Mouse (Mus musculus) G1E-ER4 (cell line): ENCODE data around the gene Fam222b. TPM values are rescaled to one million over a fixed set of nuclear protein-coding genes. Genes with fewer than 3 reads are reported as not detected.

ENCODE experiments used
- GATA1 ChIP-seq: IDR thresholded peaks from one replicate; pipeline ENCODE4 v1.8.0; 2012; ENCODE audit warnings: low read length, inconsistent platforms
- polyA plus RNA-seq: library from polyadenylated mRNA; stranded (reverse); fragments of >175 nt; gene quantifications from 2 replicates; pipeline ENCODE4 v1.2.3, GENCODE M21; 2012

Gene Fam222b
- polyA plus RNA-seq = 24.2 and 24.7 TPM in 2 replicates

- no peak for TF ChIP-seq GATA1
Measured at GRCm38 (mm10) chr11:78094504-78095143, at the start of gene Fam222b. Fam222b (plus strand) TSS chr11:78094660.

GRCm38 (mm10) chr11:78044758-78045251 is 49.7 kb upstream of the Fam222b start:
- TF ChIP-seq GATA1 = no peak

- no peak for TF ChIP-seq GATA1
Measured at GRCm38 (mm10) chr11:78053078-78053477, 41.4 kb upstream of the Fam222b start.

- no peak for TF ChIP-seq GATA1
Measured at GRCm38 (mm10) chr11:78056946-78057345, 37.5 kb upstream of the Fam222b start.

GRCm38 (mm10) chr11:78059833-78060757 is 34.4 kb upstream of the Fam222b start:
- TF ChIP-seq GATA1 = no peak

GRCm38 (mm10) chr11:78062563-78062962 is 31.9 kb upstream of the Fam222b start:
- no peak for TF ChIP-seq GATA1

GRCm38 (mm10) chr11:78065906-78066305 is 28.6 kb upstream of the Fam222b start:
- TF ChIP-seq GATA1 = peak; percentile 4

- no peak for TF ChIP-seq GATA1
Measured at GRCm38 (mm10) chr11:78066641-78067040, 27.8 kb upstream of the Fam222b start.

GRCm38 (mm10) chr11:78067566-78067965 is 26.9 kb upstream of the Fam222b start:
- TF ChIP-seq GATA1 = no peak

GRCm38 (mm10) chr11:78069130-78069529 is 25.3 kb upstream of the Fam222b start:
- no peak for TF ChIP-seq GATA1

GRCm38 (mm10) chr11:78069646-78070045 is 24.8 kb upstream of the Fam222b start:
- peak; percentile 100 for TF ChIP-seq GATA1

GRCm38 (mm10) chr11:78071938-78072337 is 22.5 kb upstream of the Fam222b start:
- no peak for TF ChIP-seq GATA1

- no peak for TF ChIP-seq GATA1
Measured at GRCm38 (mm10) chr11:78072425-78073130, 21.9 kb upstream of the Fam222b start.

- no peak for TF ChIP-seq GATA1
Measured at GRCm38 (mm10) chr11:78073577-78074276, 20.7 kb upstream of the Fam222b start.

- TF ChIP-seq GATA1 = no peak
Measured at GRCm38 (mm10) chr11:78074277-78074652, 20.2 kb upstream of the Fam222b start.
